Mouse (Mus musculus) neural tube, embryonic 15.5 days (tissue): ENCODE measurements around the gene Ndc80. TPM values are rescaled to one million over a fixed set of nuclear protein-coding genes. Genes with fewer than 3 reads are reported as not detected.
A peak's percentile ranks its signal among the peaks of the same experiment; 100 is the strongest.
"Not testable (repeated sequence)": the region's sequence is repeated elsewhere in the genome, so short reads cannot be mapped to it uniquely, and the experiment has no call there.

ENCODE experiments used
- ATAC-seq: fragments of 200-750 bp; cut with Nextera tagmentation; 2 replicates; pipeline ENCODE4 v1.8.0; 2017; ENCODE audit warnings: mild to moderate bottlenecking, moderate TSS enrichment, moderate library complexity; ENCODE audit not compliant: low FRiP score
- H3K27ac ChIP-seq: fragments of 300-500 bp; sonication (generic); replicated peaks from 2 replicates; pipeline ENCODE4 v1.5.1; 2015; ENCODE audit warnings: mild to moderate bottlenecking, inconsistent platforms
- H3K27me3 ChIP-seq: fragments of 300-500 bp; sonication (generic); replicated peaks from 2 replicates; pipeline ENCODE4 v1.6.1; 2015; ENCODE audit warnings: inconsistent platforms
- H3K36me3 ChIP-seq: fragments of 300-500 bp; sonication (generic); 2 replicates; pipeline ENCODE4 v1.6.1; 2015; ENCODE audit warnings: inconsistent platforms
- H3K4me1 ChIP-seq: fragments of 300-500 bp; sonication (generic); 2 replicates; pipeline ENCODE4 v1.6.1; 2015; ENCODE audit warnings: inconsistent platforms
- H3K4me2 ChIP-seq: fragments of 300-500 bp; sonication (generic); 2 replicates; pipeline ENCODE4 v1.6.1; 2015; ENCODE audit warnings: inconsistent platforms, mild to moderate bottlenecking, moderate library complexity
- H3K4me3 ChIP-seq: fragments of 300-500 bp; sonication (generic); replicated peaks from 2 replicates; pipeline ENCODE4 v1.5.1; 2015; ENCODE audit warnings: mild to moderate bottlenecking, inconsistent platforms
- H3K9ac ChIP-seq: fragments of 300-500 bp; sonication (generic); replicated peaks from 2 replicates; pipeline ENCODE4 v1.6.1; 2015; ENCODE audit warnings: mild to moderate bottlenecking, inconsistent platforms
- H3K9me3 ChIP-seq: fragments of 300-500 bp; sonication (generic); replicated peaks from 2 replicates; pipeline ENCODE4 v1.6.1; 2016; ENCODE audit warnings: inconsistent platforms
- whole genome bisulfite sequencing: fragments of 180-500 bp; shearing (Covaris S2); methylation state at CpG from one replicate; pipeline ENCODE4 v1.1.7; 2015; ENCODE audit warnings: mixed read lengths; 5-methylcytosine and 5-hydroxymethylcytosine counted together
- polyA plus RNA-seq: library from polyadenylated mRNA; unstranded; fragments of >200 nt; fragmentation: Nextera tagmentation; extraction: Ambion mirVana; gene quantifications from 2 replicates; pipeline ENCODE4 v1.2.1, GENCODE M21; 2015

The Ndc80 gene
- 5.9 and 15.7 TPM in 2 replicates for polyA plus RNA-seq

DNA sequence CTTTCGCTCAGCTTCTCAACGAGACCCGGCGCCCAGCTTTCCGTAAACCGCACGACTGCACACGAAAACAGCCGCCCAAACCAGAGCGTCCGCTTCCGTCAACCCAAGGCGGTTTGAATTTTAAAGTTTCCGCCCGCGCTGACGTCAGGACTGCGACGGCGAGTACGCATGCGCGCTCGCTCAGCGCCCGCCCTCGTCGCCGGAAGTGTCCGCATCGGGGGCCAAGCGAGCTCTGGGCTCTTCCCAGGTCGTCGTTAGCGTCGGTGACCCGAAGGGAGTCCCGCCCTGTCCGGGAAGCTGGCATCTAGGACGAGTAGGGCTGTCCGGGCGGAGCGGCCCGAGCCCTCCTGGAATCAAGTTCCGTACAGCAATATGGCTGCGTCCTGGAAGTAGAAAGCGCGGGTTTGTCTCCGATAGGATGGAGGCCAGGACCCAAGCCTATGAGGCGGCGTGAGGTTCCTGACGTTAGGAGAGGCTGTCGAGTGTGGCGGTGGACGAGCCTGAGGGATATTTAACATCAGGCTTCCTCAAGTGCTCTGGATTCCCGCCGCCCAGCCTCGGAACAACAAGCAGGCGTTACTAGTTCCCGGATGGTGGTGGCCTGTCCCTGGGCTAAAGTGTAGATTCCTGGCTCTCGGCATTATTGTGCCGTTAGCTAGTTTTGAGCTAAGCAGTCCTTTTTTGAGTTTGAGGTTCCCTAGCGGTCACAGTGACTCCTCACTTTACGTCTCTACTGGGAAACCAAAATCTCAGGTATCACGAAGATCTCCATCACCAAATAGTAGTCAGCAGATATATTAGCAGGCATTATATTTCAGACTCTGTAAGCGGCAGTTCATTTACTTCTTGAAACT, at the start of gene Ndc80:
Ndc80 (minus strand) TSS at position 147 of the 854 bp plus-strand sequence.
- Histone ChIP-seq H3K4me1 (peaks cover 13% of the 10 kb centered on the region), H3K4me3 (peak within 1 kb of the TSS; percentile 59), H3K36me3 (no peaks in the 10 kb centered on the region), H3K4me2 (peak within 1 kb of the TSS; percentile 90), H3K27ac (peak within 1 kb of the TSS; percentile 99), H3K9me3 (no peaks in the 10 kb centered on the region), H3K9ac (peak within 1 kb of the TSS; percentile 70), H3K27me3 (no peaks in the 10 kb centered on the region)
- peak; percentile 98 for ATAC-seq
- under 1% methylated on average over 66 of the region's 66 CpGs for WGBS

DNA sequence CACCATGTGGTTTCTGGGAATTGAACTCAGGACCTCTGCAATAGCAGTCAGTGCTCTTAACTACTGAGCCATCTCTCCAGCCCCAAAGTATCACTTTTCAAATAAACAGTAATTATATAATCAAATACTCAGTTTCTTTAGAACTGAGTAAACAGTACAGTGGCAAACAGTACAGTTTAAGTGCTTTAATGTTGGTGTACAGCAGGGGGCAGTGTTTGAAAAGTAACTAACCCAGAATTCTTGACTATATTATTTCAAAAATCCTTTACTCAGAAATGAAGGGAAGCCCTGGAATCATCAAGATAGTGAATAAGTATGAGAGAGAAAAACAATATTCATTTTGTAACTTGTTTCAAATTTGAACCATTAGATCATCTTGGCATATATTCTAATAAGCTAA, 35.0 kb upstream of the Ndc80 start:
- no peaks in the 10 kb centered on the region for H3K9me3 ChIP-seq
- no peaks in the 10 kb centered on the region for H3K4me1 ChIP-seq
- ATAC-seq = no peak
- no peak overlapping the region for H3K9ac ChIP-seq
- no peak overlapping the region for H3K4me2 ChIP-seq
- H3K4me3 ChIP-seq = no peak overlapping the region
- no peaks in the 10 kb centered on the region for H3K27me3 ChIP-seq
- H3K36me3 ChIP-seq = no peaks in the 10 kb centered on the region
- no peak overlapping the region for H3K27ac ChIP-seq

DNA sequence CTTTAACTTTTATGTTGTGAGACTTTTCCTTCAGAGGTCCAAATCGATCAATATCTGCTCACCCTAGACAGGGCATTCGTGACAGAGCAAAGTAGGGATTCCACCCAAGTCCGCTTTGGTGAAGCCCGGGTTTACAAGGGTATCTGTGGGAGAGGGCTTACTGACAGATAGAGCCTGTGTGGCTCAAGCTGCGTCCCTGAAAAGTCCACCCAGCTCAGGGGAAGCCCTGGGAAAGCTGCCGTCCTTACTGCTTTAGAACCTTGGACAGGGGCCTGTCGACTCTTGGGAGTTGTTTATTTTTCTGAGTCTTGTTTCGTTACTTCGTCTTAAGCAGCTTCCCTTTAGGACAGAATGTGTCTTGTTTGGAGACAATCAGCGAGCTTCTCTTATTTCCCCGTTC, 26.2 kb upstream of the Ndc80 start:
- H3K9me3 ChIP-seq = no peaks in the 10 kb centered on the region
- peak overlapping the region; percentile 79 for H3K4me3 ChIP-seq
- peaks cover 12% of the 10 kb centered on the region for H3K4me1 ChIP-seq
- peaks cover 10% of the 10 kb centered on the region for H3K27me3 ChIP-seq
- peak overlapping the region; percentile 97 for H3K4me2 ChIP-seq
- ATAC-seq = no peak
- H3K36me3 ChIP-seq = no peaks in the 10 kb centered on the region
- no peak overlapping the region for H3K27ac ChIP-seq
- 13% methylated on average over 11 of the region's 11 CpGs for WGBS
- no peak overlapping the region for H3K9ac ChIP-seq

DNA sequence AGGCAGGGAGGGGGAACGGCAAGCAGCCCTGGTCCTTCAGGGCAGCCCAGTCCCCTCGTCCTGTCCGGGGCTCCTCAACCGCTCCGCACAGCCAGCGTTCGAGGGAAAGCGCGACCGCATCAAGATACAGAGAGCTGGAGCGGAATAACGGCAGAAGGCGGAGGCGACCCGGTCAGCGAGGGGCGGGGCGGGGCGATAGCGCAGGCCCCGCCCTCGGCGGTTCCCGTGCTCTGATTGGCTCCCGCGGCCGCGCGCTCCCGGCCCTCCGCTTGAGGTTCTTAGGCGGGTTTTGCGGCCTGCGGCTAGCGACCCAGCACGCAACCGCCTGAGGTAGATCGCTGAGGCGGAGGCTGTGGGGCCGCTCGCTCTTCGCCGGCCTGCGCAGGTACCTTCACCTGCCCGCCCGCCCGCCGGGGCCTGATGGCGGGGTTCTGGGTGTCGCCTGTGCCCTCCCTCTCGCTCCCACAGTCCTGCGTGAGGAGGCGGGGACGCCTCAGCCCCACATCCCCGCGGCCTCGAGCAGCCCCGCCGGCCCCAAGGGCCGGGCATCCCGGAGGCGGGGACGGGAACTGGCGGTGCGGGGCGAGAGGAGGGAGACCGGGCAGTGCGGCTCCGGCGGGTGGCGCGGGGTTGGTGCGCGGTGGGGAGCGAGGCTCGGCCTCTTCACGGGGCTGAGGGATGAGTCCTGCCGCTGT, 25.2 kb upstream of the Ndc80 start, which contains the start of gene Spdya:
Spdya (plus strand) TSS at position 305 of the 695 bp plus-strand sequence.
- Histone ChIP-seq H3K9ac (peak within 1 kb of the TSS; percentile 83), H3K27ac (peak within 1 kb of the TSS; percentile 85), H3K27me3 (peaks cover 10% of the 10 kb centered on the region), H3K4me3 (peak within 1 kb of the TSS; percentile 79), H3K9me3 (no peaks in the 10 kb centered on the region), H3K4me2 (peak within 1 kb of the TSS; percentile 97), H3K36me3 (no peaks in the 10 kb centered on the region), H3K4me1 (peaks cover 12% of the 10 kb centered on the region)
- WGBS = under 1% methylated on average over 58 of the region's 78 CpGs
- ATAC-seq = peak; percentile 97

DNA sequence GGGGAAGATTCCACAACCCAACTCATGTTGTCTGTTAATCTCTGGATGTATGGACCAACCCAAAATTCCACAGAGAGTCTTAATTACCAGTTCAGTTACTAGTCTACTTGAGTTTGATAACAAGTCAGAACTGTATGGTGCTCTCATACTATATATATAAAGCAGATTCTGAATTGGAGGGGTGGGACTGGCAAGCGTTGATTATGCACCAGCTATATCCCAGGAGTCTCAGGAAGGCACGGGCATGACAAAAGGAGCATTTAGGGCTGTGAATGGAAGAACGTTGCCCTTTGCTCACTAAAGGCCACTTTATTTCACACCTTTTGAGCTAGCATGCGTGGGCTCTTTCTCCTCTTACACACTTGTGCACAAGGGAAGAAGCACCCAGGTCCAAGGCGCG, 24.7 kb upstream of the Ndc80 start:
- ATAC-seq = peak; percentile 23
- peak overlapping the region; percentile 97 for H3K4me2 ChIP-seq
- peak overlapping the region; percentile 79 for H3K4me3 ChIP-seq
- peak overlapping the region; percentile 83 for H3K9ac ChIP-seq
- H3K9me3 ChIP-seq = no peaks in the 10 kb centered on the region
- H3K36me3 ChIP-seq = no peaks in the 10 kb centered on the region
- peak overlapping the region; percentile 46; the same call in 1 of the 2 replicates for H3K27ac ChIP-seq
- WGBS = 3% methylated on average over 6 of the region's 6 CpGs
- H3K4me1 ChIP-seq = peaks cover 12% of the 10 kb centered on the region
- H3K27me3 ChIP-seq = peaks cover 10% of the 10 kb centered on the region

DNA sequence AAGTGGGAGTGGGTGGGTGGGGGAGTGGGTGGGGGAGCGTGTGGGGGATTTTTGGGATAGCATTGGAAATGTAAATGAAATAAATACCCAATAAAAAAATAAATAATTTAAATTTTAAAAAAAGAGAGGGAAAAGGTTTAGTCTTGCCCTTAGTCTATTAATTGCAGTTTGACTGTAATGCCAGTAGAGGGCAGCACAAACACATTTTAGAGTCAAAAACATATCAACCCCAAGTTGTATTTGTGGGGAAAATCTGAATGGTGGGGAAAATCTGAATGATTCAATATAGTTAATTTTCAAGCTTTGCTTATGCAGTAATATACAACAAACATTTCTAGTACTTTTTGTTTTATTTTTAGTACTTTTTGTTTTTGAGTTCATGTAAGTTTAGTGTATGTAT, 21.9 kb upstream of the Ndc80 start:
- Histone ChIP-seq H3K36me3 (no peaks in the 10 kb centered on the region), H3K4me3 (no peak overlapping the region), H3K27me3 (peaks cover 5% of the 10 kb centered on the region), H3K4me1 (peaks cover 12% of the 10 kb centered on the region), H3K9me3 (no peaks in the 10 kb centered on the region), H3K27ac (no peak overlapping the region), H3K4me2 (no peak overlapping the region), H3K9ac (no peak overlapping the region)
- no CpG with 5 or more reads among the region's 1 CpGs for WGBS
- no peak for ATAC-seq

DNA sequence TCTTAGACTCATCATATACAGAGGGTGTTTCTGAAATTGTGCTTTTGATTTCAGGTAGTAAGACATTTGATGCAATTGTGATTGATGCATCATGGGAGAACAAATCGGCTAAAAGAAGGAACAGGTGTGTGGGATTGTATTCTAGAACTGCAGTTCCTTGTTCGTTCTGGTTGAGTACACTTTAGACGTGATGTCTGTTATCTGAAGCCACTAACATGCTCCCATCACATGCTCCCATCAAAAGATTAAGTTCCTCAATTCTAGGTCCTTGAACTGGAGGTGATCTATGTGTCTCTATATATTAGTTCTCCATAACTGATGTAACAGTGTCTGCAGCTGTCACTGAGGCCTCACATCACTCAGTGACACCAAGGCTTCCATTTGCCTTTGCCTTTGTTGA, 10.5 kb upstream of the Ndc80 start:
- no peaks in the 10 kb centered on the region for H3K4me1 ChIP-seq
- WGBS = 86% methylated on average over 3 of the region's 3 CpGs
- H3K27ac ChIP-seq = no peak overlapping the region
- no peaks in the 10 kb centered on the region for H3K36me3 ChIP-seq
- no peak overlapping the region for H3K9ac ChIP-seq
- H3K4me3 ChIP-seq = no peak overlapping the region
- no peaks in the 10 kb centered on the region for H3K27me3 ChIP-seq
- H3K9me3 ChIP-seq = no peaks in the 10 kb centered on the region
- ATAC-seq = no peak
- no peak overlapping the region for H3K4me2 ChIP-seq

DNA sequence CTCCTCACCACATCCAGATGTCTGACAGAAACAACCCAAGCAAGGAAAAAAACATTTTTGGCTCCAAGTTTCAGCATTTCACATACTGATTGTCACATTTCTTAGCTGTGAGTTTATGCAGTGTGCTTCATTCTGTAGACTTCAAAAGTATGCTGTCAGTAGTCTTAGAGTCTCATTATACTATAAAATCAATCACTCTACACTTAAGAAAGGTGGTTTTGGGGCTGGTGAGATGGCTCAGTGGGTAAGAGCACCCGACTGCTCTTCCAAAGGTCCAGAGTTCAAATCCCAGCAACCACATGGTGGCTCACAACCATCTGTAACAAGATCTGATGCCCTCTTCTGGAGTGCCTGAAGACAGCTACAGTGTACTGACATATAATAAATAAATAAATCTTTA, 8.9 kb upstream of the Ndc80 start:
- not testable (repeated sequence) for H3K27ac ChIP-seq, H3K4me3 ChIP-seq, H3K36me3 ChIP-seq, ATAC-seq, H3K9me3 ChIP-seq, H3K27me3 ChIP-seq, H3K4me2 ChIP-seq, H3K9ac ChIP-seq, H3K4me1 ChIP-seq
- 59% methylated on average over 1 of the region's 1 CpGs for WGBS

DNA sequence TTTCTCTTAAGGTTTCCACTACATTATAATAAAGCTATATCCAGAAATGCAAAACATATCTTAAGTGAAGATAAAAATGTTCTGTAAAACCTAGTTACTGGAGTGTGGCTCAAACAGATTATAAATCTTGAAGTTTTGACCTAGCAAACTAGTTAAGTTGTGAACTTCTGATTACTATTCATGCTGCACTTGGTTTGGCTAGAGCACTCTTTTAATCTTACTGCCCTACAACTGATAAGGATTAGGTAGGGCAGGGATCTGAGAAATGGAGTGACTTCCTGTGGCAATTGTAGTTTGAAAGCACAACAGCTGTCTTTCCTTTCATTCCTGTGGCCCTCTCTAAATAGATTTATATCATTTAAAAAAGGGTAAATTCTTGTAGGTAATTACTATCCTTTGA, 1.4 kb upstream of the Ndc80 start:
- Histone ChIP-seq H3K4me3 (no peak overlapping the region), H3K36me3 (no peaks in the 10 kb centered on the region), H3K4me2 (no peak overlapping the region), H3K27ac (no peak overlapping the region), H3K9me3 (no peaks in the 10 kb centered on the region), H3K9ac (no peak overlapping the region), H3K4me1 (peaks cover 13% of the 10 kb centered on the region), H3K27me3 (no peaks in the 10 kb centered on the region)
- no peak for ATAC-seq

DNA sequence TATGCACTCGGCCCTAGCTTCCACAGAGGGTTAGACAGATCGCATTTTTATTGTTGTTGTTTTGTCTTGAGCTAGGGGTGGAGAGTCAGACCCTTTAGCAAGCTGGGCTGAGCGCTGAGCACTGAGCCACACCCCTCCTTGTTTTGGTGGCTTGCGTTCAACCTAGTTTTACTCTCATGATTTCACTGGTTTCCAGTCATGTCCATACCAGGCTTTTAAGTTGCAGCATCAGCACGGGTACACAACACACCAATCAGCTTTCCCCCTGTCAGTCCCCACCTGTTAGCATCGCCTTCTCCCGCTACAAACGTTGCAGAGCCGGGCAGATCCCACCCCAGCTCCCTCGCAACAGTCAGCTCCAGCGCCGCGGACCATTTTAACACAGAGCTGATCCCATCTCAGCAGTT, 352 bp downstream of the Ndc80 start:
- Histone ChIP-seq H3K4me3 (peak overlapping the region; percentile 59), H3K27me3 (no peaks in the 10 kb centered on the region), H3K4me2 (peak overlapping the region; percentile 90), H3K36me3 (no peaks in the 10 kb centered on the region), H3K27ac (peak overlapping the region; percentile 99), H3K9me3 (no peaks in the 10 kb centered on the region), H3K9ac (peak overlapping the region; percentile 70), H3K4me1 (peaks cover 13% of the 10 kb centered on the region)
- under 1% methylated on average over 13 of the region's 13 CpGs for WGBS
- peak; percentile 40 for ATAC-seq

DNA sequence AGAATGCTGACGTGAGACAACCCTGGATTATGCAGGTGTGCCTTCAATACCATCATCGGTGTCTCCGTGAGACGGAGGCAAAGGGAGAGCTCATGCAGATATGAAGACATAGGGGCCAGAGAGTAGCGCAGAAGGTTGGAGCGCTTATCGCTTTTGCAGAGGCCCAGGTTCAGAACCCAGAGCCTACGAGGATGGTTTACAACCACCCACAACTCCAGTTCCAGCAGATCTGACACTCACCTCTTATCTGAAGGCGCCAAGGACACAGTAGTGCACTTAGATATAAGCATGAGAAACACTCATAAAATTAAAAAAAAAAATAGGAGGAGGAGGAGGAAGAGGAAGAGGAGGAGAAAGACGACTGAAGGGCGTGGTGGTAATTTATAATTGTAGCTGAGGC, 16.4 kb downstream of the Ndc80 start:
- Histone ChIP-seq H3K27me3 (no peaks in the 10 kb centered on the region), H3K27ac (no peak overlapping the region), H3K9ac (no peak overlapping the region), H3K4me1 (no peaks in the 10 kb centered on the region), H3K36me3 (no peaks in the 10 kb centered on the region), H3K4me3 (no peak overlapping the region), H3K9me3 (no peaks in the 10 kb centered on the region), H3K4me2 (no peak overlapping the region)
- no peak for ATAC-seq
- 97% methylated on average over 11 of the region's 11 CpGs for WGBS

DNA sequence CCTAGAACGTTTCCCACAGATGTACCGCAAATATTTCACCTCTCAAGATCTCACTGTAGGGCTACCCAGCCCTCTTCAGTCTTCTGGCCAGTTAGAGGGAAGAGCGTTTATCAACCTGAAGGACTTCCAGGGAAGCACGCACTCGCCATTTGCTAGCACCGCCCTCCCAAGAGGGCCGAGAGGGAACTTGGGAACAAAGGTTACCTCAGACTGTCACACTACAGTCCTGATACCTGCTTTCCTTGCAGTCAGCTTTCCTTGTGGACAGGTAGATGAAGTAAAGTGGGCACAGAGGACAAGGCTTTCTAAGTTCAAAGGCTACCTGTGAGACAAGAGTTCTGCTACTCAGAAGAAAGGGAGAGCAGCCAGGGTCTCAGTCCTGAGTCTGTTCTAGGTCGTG, 19.8 kb downstream of the Ndc80 start:
- Histone ChIP-seq H3K27ac (no peak overlapping the region), H3K9ac (no peak overlapping the region), H3K4me1 (no peaks in the 10 kb centered on the region), H3K4me2 (no peak overlapping the region), H3K27me3 (no peaks in the 10 kb centered on the region), H3K9me3 (no peaks in the 10 kb centered on the region), H3K36me3 (no peaks in the 10 kb centered on the region), H3K4me3 (no peak overlapping the region)
- ATAC-seq = no peak
- WGBS = 92% methylated on average over 8 of the region's 8 CpGs
